Mouse (Mus musculus): ENCODE data around the gene Homez. TPM values are rescaled to one million over a fixed set of nuclear protein-coding genes. Genes with fewer than 3 reads are reported as not detected.

The Homez gene
- total RNA-seq, 2 experiments from 2014 or later = 20.6 to 21.9 TPM

DNA sequence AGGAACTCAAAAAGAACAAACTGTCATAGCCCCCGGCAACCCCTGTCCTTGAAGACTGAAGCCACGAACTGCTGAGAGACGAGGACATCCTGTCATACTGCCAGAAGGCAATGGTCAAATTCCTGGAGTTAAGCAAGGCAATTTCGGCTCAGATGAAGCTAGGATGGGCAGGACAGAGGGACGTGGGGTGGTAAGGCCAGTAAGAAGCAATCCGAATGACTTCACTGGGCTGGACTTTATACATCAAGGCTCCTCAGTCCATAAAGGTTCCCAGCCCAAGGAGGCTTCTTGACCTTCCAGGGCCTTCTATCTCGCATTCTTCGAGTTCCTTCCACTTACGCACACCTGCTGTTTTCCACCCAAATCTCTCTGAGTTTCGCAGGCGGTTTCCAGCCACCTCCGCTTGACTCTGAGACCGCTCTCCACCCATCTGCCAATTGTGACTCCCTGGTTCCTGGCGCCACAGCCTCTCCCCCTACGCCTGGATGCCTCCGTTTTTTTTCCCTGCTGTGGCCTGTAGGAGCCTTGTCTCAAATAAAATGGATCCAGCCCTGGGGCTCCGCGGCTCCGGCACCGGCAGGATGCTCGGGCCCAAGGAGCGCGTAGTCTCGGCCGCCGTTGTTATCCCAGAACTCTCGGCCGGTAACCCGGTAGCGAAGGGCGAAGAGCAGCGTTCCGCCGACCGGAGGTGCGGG is 5.2 kb upstream of the Homez start:
- DNase-seq (ENCODE audit: low spot score in 2 of 2) = peak in 1 of 2 experiments; percentile 38

DNA sequence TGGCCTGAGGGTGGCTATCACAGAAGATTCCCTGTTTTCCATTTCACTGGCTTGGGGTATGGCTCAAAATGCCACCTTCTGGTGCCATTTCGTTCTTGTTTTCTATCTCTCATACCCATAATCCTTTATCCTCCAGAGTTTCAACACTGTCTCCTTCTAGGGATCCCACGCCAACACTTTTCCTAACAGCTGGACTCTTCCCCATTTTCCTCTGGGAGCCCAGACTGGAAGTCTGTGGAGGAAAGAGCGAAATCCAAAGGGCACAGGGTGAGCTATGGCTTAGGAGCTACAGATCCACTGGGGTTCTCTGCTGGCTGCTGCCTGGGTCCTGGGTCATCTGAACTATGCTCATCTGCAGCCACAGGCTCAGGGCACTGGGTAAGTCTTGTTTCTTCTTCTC is 3.4 kb upstream of the Homez start:
- DNase-seq (ENCODE audit: low spot score in 2 of 2) = no peak

DNA sequence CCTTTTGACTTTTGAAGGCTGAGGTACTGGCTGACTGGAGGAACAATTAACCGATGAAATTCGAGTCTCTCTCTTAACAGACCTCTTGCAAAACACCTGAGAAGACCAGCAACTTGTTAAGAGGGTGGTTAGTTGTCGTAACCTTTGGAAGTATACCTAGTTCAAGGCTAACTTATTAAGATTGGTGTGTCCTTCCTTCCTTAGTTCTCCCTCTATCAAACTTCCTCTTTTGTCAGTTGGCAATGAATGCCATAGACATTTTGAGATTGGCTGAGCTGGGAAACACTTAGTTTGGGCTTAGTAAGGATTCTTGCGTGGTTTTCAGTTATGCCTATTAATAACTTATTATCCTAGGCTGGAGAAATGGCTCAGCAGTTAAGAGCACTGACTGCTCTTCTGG is 2.7 kb downstream of the Homez start:
- DNase-seq (ENCODE audit: low spot score in 2 of 2) = no peak

DNA sequence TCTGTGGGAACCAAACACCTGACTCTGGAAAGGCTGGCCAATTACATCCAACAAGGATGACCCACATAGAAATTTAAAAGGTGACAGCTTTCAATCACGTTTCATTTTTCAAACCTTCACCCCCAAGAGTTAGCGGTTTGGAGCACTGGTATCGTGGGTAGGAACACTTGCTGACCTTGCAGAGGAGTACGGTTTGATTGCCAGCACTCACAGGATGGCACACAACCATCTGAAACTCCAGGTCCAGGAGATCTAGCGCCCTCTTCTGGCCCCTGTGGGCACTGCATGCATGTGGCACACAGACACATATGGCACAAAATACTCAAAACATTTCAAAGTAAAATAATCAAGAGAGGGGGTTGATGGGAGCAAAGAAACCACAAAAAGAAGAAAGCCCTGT is 3.8 kb downstream of the Homez start:
- DNase-seq (ENCODE audit: low spot score in 2 of 2) = no peak

DNA sequence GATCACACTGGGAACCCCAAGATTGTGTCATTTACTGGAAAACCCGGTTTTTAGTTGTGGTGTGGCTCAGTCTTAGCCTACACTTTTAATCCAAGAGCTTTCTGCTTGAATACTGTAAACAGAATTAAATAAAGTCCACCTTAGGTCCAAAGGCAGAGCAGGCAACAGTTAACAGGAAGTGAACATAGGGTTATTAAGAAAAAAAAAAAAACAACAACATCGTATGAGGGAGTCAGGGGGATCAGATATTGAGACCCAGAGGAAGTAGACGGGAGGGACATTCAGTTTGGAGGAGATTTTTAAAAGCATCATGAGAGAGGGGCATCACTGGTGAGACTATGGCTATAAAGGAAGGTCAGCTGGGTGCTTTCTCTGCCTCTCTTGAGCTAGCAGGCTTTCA is 4.5 kb downstream of the Homez start:
- no peak for DNase-seq (ENCODE audit: low spot score in 2 of 2)

DNA sequence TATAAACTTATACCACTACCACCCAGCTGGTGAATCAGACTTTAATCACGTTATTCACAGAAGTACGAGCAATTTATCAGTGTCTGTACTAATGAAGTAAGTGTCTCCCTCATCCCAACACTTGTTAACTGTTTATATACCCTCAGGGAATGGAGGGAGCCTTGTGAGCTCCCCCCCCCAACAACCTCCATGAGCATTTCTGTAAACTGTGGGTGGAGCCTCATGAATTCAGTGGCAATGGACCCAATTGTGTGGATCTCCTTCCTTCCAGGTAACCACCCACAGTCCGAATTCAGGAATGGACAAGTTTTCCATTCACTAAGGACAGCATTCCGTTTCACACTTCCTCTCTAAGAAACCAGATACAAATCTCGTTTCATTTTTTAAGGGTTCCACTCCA is 5.1 kb downstream of the Homez start:
- no peak for DNase-seq (ENCODE audit: low spot score in 2 of 2)

DNA sequence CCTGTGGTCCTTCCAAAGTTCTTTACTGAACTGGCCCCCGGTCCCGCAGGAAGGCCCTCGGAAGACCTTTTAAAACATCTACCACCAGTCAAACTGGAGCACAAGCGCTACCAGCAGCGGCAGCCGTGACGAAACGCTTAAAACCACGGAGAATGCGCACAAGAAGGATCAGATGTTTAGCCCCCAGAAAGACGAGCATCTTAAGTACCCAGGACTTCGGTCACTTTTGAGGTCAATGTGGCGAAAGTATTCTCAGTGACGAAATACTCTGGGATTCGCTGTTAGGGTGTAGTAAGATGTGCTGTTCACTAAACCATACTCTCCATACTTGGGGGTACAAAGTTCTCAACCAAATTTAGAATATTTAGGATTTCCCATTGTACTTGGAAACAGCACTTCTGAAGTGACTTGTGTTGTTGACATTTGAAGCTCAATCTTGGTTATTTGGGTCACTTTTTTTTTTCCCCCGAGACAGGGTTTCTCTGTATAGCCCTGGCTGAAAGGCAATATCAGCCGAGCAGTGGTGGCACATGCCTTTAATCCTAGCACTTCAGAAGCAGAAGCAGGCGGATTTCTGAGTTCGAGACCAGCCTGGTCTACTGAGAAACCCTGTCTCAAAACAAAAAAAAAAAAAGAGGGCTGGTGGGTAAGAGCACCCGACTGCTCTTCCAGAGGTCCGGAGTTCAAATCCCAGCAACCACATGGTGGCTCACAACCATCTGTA is 6.3 kb downstream of the Homez start:
- no peak for DNase-seq (ENCODE audit: low spot score in 2 of 2)

DNA sequence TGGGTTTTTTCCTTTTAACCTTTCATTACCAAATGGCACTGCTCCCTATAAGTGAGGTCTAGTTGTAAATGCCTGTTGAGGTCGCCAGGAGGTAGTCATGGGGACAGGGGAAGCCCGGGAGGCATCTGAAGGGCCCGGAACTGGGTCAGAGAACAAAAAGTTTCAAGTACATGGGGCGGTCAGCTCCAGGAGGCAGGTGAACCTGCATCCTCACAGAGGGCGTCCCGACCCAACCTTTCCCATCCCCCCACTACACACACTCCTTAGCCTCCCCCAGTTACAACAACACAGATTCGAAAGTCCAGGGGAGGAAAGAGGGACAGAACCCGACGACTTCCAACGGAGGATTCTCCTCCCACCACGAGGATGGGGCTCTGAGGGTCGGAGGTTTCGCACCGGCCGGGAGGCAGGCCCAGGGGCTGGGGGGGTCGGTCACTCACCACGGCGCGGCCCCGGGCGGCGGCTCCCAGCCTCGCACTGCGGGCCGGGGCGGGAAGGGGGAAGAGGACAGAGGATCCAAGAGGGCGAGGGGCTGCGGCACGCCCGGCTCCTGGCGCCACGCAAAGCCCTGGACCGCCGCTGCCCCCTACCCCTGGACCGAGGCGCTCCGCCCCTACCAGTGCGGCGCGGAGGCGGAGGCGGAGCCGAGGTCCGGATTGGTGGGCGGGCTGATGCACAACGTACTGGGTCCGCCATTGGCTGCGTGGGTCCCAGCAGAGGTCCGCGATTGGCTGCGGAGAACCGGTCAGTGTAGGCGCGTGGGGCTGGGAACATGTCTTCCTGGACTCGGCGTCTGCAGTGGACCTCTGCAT is 7.1 kb downstream of the Homez start:
- peak; percentile 94 to 95 for DNase-seq (ENCODE audit: low spot score in 2 of 2)

DNA sequence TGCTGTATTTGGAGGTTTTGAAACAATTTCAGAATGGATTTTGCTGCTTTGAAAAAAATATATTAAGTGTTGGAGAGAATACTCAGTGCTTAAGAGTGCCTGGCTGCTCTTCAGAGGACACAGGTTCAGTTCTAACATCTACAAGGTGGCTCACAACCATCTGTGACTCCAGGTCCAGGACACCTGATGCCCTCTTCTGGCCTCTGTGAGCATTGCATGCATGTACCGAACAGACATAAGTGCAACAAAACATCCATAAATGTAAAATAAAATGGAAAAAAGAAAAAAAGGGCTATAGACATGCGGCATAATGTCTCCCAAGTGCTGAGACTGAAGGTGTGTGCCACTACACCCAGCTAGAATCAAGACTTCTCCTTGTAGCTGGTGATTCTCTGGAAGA is 10.2 kb downstream of the Homez start:
- peak; percentile 61 to 77 for DNase-seq (ENCODE audit: low spot score in 2 of 2)

DNA sequence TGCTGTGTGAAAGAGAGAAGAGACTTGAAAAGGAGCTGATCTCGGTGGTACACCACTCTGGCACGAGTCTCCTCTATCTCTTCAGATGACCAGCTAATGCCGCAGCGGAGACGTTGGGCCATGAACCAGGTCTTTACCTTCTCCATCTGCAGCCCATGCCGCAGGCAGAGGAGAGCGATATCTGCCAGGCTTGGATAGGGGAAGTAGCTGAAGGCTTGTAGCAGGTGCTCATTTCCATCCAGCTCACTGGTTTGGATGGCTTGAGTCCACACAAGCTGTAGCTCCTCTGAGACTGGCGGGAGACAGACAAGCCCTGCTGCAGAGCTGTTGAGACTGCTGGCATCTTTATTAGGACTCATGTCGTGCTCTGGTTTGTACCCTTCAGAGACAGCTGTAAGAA is 12.9 kb downstream of the Homez start:
- no peak for DNase-seq (ENCODE audit: low spot score in 2 of 2)

DNA sequence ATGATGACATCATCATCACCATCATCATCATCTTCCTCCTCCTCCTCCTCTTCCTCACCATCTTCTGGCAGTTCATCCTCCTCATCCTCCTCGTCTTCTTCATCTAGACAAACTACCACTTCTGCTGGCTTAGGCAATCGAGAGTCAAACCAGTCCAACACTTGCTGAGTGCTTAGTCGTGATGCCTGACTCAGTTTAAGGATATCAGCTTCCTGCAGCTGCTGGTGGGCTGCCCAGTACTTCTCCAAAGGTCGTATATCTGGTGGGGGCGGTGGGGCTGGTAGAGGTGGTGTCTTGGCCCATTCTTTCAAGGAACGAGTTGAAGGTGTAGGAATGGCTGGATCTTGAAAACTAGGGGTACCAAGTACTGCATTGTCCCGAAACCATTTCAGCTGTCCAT is 14.1 kb downstream of the Homez start:
- no peak for DNase-seq (ENCODE audit: low spot score in 2 of 2)

DNA sequence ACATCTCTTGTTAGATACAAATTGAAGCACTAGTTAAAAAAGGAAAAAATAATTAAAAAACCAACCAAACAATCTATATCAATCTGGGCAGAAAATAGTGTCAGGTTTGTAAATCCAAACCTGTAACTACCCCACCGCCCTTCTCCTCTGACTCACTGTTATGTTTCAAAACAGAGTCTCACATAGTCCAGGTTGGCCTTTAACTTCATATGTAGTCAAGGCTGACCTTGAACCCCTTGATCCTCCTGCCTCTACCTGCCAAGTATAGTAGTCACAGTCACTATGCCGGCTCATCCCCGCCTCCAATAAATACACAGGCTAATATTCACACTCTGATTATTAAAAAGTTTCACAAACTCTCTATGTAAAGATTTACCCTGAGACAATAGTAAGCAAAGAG is 15.0 kb downstream of the Homez start:
- DNase-seq (ENCODE audit: low spot score in 2 of 2) = no peak

DNA sequence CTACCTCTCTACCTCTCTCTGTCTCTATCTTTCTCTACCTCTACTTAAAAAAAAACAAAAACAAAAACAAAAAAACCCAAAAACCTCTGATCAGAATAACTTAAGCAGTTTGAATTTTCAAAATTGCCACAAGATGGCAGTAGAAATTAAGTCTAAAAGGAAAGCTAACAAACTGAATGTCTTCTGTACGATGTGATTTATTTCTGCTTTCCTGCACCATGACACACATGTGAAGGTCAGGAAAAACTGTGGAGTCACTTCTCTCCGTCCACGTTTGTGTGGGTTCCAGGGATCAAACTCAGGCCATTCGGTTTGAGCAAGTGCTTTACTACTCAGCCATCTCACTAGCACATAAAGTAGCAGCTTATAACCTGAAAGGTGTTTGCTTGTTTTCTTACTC is 27.3 kb downstream of the Homez start:
- DNase-seq (ENCODE audit: low spot score in 2 of 2) = no peak

DNA sequence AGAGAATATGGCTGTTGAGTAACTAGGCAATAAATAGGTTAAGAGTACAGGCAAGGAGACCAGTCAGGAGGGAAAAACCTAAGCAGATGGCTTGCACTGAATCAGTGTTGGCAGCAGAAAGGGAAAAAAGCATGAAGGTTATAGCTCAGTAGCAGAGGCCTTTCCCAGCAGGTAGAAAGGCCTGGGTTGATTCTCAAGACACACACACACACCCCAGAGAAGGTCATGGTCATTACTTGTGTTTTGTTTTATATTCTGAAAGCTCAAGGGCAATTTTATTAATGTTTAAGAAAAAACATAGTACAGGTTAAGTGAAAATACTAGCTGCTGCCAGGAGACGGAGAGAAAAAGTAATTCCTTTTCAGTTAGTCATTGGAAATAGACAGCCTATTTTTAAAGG is 47.0 kb downstream of the Homez start:
- DNase-seq (ENCODE audit: low spot score in 2 of 2) = no peak

DNA sequence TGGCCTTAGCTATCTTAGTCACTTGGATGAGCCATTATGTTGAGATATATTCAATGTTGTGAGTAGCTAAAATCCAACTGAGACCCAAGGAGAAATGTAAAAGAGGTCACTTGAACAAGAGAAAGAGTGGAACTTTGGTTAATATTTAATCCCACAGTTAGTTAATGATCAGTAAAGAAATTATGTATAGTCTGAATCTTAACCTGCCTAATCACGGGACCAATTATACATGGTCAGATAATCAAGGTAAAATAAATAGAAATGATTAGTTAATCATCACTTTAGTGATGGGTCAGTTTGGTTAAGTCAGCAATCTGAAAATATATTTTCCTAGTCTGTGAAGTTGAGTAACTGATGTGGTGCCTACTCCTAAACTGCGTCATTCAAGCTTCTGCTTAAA is 48.5 kb downstream of the Homez start:
- no peak for DNase-seq (ENCODE audit: low spot score in 2 of 2)

DNA sequence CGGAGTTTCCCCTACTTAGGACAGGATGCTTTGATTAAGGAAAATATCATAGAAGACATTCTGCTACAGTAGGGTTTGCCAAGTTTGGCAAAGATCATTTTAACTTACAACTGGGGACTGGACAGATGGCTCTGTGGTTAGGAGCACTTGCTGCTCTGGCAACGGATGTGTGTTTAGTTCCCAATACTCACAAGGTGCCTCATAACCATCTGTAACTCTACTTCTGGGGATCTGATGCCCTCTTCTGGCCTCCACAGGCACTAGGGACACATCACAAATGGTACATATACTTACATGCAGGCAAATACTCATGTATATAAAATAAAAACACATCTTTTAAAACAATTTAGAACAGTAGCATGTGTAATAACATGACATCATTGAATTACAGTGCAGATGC is 53.0 kb downstream of the Homez start:
- peak; percentile 15 to 17 for DNase-seq (ENCODE audit: low spot score in 2 of 2)

DNA sequence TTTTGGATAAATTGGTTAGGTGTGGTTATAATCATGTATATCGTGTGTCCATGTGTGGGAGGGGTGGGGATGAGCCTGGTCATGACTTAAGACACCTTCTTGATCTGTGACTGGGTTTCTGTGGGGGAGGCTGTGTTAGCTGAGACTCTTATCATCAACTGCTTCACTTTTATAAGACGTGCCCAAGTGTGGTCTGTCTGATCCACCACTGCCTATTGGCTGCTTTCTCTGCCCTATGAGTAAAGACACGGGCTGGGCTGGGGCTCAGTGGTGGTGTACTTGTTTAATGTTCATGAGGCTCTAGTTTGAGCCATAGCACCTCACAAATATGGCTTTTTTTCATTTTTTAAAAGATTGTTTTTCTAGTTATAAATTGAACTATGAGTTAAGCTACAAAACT is 55.0 kb downstream of the Homez start:
- no peak for DNase-seq (ENCODE audit: low spot score in 2 of 2)

DNA sequence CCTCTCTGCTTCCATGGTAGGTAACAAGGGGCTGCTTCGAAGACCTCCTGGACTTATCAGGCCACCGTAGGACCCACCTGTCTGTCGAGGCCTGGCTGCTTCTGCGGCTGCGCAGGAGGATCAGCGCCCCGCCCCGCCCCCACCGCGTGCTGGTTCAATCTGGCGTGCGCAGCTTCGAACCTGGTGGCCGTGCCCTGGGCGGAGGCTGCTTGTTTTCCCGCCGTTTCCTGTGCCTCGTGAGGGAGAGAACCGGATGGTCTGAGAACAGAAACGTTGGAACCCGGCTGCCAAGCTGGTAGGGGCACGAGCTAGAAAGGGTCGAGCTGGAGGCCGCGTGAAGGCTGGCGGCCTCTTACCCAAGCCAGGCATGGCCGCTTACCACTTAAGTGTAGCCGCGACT is 56.8 kb downstream of the Homez start, which contains the start of gene Rnf212b:
Gene Rnf212b (plus strand): TSS at position 151 of the 400 bp plus-strand sequence.
- no peak for DNase-seq (ENCODE audit: low spot score in 2 of 2)

DNA sequence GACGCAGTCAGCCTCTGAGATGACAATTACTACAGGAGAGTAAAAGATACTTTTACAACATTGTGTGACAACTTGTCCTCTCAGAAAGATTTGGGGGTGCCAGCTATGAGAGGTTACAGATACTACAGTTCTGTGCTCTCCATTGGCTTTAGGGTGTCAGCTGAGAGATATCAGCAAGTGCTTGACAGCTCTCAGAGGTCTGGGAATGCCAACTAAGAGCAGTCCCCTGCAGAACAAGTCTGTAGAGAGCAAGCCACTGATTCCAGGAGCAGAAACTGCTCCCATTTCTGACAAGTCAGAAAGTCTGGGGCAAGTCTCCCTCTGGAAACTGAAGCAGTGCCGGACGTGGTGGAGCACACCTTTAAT is 61.1 kb downstream of the Homez start:
- no peak for DNase-seq (ENCODE audit: low spot score in 2 of 2)

DNA sequence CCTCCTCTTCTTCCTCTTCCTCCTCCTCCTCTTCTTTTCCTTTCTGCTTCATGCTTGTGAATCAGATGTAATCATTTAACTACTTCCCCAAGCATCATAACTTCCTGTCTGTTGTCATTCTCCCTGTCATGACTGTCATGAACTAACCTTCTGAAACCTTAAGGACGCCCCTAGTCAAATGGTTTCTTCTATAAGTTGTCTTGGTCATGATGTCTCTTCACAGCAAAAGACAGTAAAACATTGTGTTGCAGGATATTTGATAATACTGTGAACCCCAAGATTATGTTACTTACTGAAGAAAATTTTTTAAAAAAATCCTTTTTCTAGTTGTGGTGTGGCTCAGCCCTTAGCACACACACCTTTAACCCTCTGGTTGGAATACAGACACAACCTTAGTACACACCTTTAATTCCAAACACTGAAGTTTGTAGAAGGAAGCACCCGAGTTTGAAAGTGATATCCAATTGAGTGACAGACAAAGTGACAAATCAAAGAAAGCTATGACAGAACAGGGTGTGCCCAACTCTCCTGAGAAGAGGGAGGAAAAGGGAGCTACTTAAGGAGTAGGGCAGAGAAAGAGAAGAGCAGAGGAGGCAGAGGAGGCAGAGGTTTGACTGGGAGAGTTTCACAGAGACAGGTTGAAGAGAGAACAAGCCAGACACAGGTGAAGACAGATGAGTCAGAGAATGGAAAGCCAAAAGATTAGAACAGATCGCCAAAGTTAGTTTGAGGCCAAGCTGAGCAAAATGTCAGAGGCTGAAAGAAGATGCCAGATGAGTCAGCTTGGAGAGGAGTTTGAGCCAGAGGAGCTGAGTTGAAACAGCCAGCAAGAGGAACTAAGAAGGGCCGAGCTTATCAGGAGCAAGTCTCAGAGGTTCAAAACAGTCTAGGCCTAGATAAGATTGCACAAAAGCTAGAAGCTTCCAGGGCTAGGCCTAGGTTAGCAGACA is 61.8 kb downstream of the Homez start:
- DNase-seq (ENCODE audit: low spot score in 2 of 2) = no peak

DNA sequence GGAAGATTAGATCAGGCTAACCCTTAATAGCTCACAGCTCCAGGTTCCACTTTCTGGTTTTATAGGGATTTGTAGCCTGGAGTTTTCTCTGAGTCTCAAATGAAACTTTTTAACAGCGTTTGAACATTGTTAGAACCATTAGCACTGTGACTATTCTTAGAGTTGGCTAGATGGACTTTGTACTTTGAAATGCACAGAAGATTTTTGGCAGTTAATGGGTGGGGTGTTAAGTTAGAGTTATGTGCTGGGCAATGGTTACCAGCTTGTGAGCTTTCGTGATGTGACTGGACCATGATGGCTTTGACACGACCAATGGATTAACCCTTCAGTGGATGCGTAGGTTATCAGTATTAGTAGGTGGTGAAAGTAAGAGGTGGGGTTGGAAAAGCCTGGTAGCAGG is 64.6 kb downstream of the Homez start:
- DNase-seq (ENCODE audit: low spot score in 2 of 2) = no peak

Data from left cerebral cortex, adult 18-20 months (tissue).